Mouse (Mus musculus) megakaryocyte, embryonic 14.5 days (primary cell): ENCODE measurements around the gene Slc16a1.

ENCODE experiments used
- FLI1 ChIP-seq: IDR thresholded peaks from 2 replicates; pipeline ENCODE4 v1.6.1; 2012; ENCODE audit warnings: low read length, inconsistent platforms, mixed read lengths
- GATA1 ChIP-seq: IDR thresholded peaks from 3 replicates; pipeline ENCODE4 v1.6.1; 2012; ENCODE audit warnings: mixed read lengths, low read length, inconsistent platforms, borderline replicate concordance

- TF ChIP-seq GATA1 (no peak), FLI1 (no peak)
Observed at GRCm38 (mm10) chr3:104668989-104669388, 30.5 kb downstream of the Slc16a1 start.
